ENCODE assay signal across 10 mouse cellular contexts in genomic region chr17:47295315-47296011, GRCm38 (mm10).
A peak's percentile ranks its signal among the peaks of the same experiment; 100 is the strongest.
DNase-seq lines count a peak whose midpoint lies in the region; ATAC-seq and TF ChIP-seq lines count a peak whose summit lies in the region.
"Had no signal": no experiment of that assay in that cellular context is flagged by ENCODE, and none has a peak within 500 bp of the region (broad histone marks: within the 10 kb centered on the region; RNA-seq: fewer than 3 reads in every experiment).

No protein-coding gene starts in this region.

- H3K79me3 ChIP-seq in C2C12 (ENCODE audit: low read depth), result no peaks in the 10 kb centered on the region

- H3K4me1 ChIP-seq in embryonic facial prominence, embryonic 10.5 days, result peaks cover 42% of the 10 kb centered on the region
- H3K4me1 ChIP-seq in intestine, embryonic 15.5 days (replicated peaks), result peaks cover 36% of the 10 kb centered on the region
- H3K4me1 ChIP-seq in liver, embryonic 16.5 days (ENCODE audit: control insufficient read depth, low read depth, low read length), result peaks cover 11% of the 10 kb centered on the region

- H3K4me2 ChIP-seq in intestine, embryonic 15.5 days (replicated peaks), result peak overlapping the region; percentile 24; the same call in 1 of the 2 replicates
- peak overlapping the region; percentile 1; the same call in 1 of the 2 replicates for H3K4me2 ChIP-seq in liver, embryonic 16.5 days (ENCODE audit: low read depth, low read length)
- H3K4me2 ChIP-seq: limb, embryonic 12.5 days had no signal

- H3K36me3 ChIP-seq in C2C12 (ENCODE audit: control insufficient read depth, insufficient read depth), result no peaks in the 10 kb centered on the region
- H3K36me3 ChIP-seq in embryonic facial prominence, embryonic 10.5 days (replicated peaks), result peaks cover 13% of the 10 kb centered on the region
- no peaks in the 10 kb centered on the region for H3K36me3 ChIP-seq in intestine, embryonic 15.5 days
- H3K36me3 ChIP-seq in liver, embryonic 16.5 days (ENCODE audit: control insufficient read depth, insufficient read depth), result no peaks in the 10 kb centered on the region

- TF ChIP-seq CTCF in C2C12 (IDR thresholded peaks at IDR 0.05; ENCODE audit: control insufficient read depth, insufficient read depth, insufficient read length), result no peak

- H3K27ac ChIP-seq in embryonic facial prominence, embryonic 10.5 days (replicated peaks), result peak overlapping the region; percentile 30; the same call in 1 of the 2 replicates
- peak overlapping the region; percentile 77 for H3K27ac ChIP-seq in intestine, embryonic 15.5 days
- H3K27ac ChIP-seq in liver, embryonic 16.5 days (ENCODE audit: low read length), result peak overlapping the region; percentile 26; the same call in 1 of the 2 replicates
- H3K27ac ChIP-seq: limb, embryonic 12.5 days had no signal

- no peaks in the 10 kb centered on the region for H3K27me3 ChIP-seq in C2C12 (ENCODE audit: control insufficient read depth, insufficient read depth, insufficient read length)
- no peaks in the 10 kb centered on the region for H3K27me3 ChIP-seq in embryonic facial prominence, embryonic 10.5 days (replicated peaks; ENCODE audit: low read depth, poor library complexity, severe bottlenecking)
- H3K27me3 ChIP-seq in intestine, embryonic 15.5 days (replicated peaks), result no peaks in the 10 kb centered on the region
- H3K27me3 ChIP-seq in liver, embryonic 16.5 days (ENCODE audit: control insufficient read depth, insufficient read depth, low read depth, low read length), result no peaks in the 10 kb centered on the region
- H3K27me3 ChIP-seq: limb, embryonic 12.5 days had no signal

- no peak overlapping the region for H3K4me3 ChIP-seq in C2C12 (ENCODE audit: insufficient read depth, poor library complexity, severe bottlenecking)
- H3K4me3 ChIP-seq in embryonic facial prominence, embryonic 10.5 days, result no peak overlapping the region
- H3K4me3 ChIP-seq in intestine, embryonic 15.5 days (replicated peaks), result no peak overlapping the region
- H3K4me3 ChIP-seq in liver, embryonic 16.5 days (ENCODE audit: low read depth, low read length), result no peak overlapping the region
- H3K4me3 ChIP-seq: limb, embryonic 12.5 days had no signal

- ATAC-seq in intestine, embryonic 15.5 days, result 0 out of 2 replicates have a peak, but pooled peaks have one; percentile 31
- ATAC-seq in liver, embryonic 16.5 days (ENCODE audit: low read depth), result peak; percentile 65
- ATAC-seq in activated CD4-positive, CD25-positive, alpha-beta regulatory T cell, adult 4 months, result no peak

- WGBS in embryonic facial prominence, embryonic 10.5 days, result 73% methylated on average over 17 of the region's 17 CpGs
- WGBS in intestine, embryonic 15.5 days, result 37% methylated on average over 17 of the region's 17 CpGs
- WGBS in liver, embryonic 16.5 days (ENCODE audit: insufficient replicate concordance), result 16% methylated on average over 17 of the region's 17 CpGs

- no peaks in the 10 kb centered on the region for H3K9me3 ChIP-seq in embryonic facial prominence, embryonic 10.5 days
- no peaks in the 10 kb centered on the region for H3K9me3 ChIP-seq in intestine, embryonic 15.5 days
- no peaks in the 10 kb centered on the region for H3K9me3 ChIP-seq in liver, embryonic 16.5 days (replicated peaks; ENCODE audit: control insufficient read depth, low read length)
- H3K9me3 ChIP-seq: limb, embryonic 12.5 days had no signal

- DNase-seq in embryonic facial prominence, embryonic 10.5 days (ENCODE audit: low spot score), result no peak
- DNase-seq in retina, embryonic 14.5 days (ENCODE audit: low spot score), result no peak
- no peak for DNase-seq in spleen, postnatal 14 days (ENCODE audit: low spot score in 2 of 2)
- DNase-seq in cerebellum, adult 11-12 months, result no peak
- DNase-seq: thymus, postnatal 25 days had no signal

- H3ac ChIP-seq in C2C12 (ENCODE audit: control insufficient read depth, insufficient read length, low read depth), result no peak overlapping the region

- H3K9ac ChIP-seq in intestine, embryonic 15.5 days, result peak overlapping the region; percentile 28; the same call in 1 of the 2 replicates
- H3K9ac ChIP-seq in liver, embryonic 16.5 days (ENCODE audit: low read depth, low read length), result no peak overlapping the region
- H3K9ac ChIP-seq: limb, embryonic 12.5 days had no signal

- peaks cover 5% of the 10 kb centered on the region for H3K79me2 ChIP-seq in C2C12 (ENCODE audit: control insufficient read depth, insufficient read depth)

TF ChIP-seq in C2C12, 6 proteins besides CTCF, POLR2A, EP300 and RAD21:
- peak; percentile 23 for TF ChIP-seq MAX (IDR thresholded peaks at IDR 0.05)
- TF ChIP-seq MYOG (IDR thresholded peaks at IDR 0.05; ENCODE audit: control insufficient read depth, extremely low read depth, insufficient read length), result no peak
- TF ChIP-seq USF1 (IDR thresholded peaks at IDR 0.05; ENCODE audit: low read depth), result peak; percentile 84
- no peak for TF ChIP-seq CEBPB (IDR thresholded peaks at IDR 0.05; ENCODE audit: low read depth)
- peak; percentile 25 for TF ChIP-seq MYOD1 (IDR thresholded peaks at IDR 0.05; ENCODE audit: control insufficient read depth, insufficient read length, low read depth)
- TF ChIP-seq FOSL1 (IDR thresholded peaks at IDR 0.05; ENCODE audit: insufficient read depth, low read length, poor library complexity, severe bottlenecking), result no peak

Comparison
In these comparisons a context has a peak if more than half of its experiments do, and no peak if none do; other contexts are left out.
1. H3K27ac ChIP-seq: peak in every context shown above with its lines; median percentile 77 in intestine, embryonic 15.5 days; 30 in embryonic facial prominence, embryonic 10.5 days; 26 in liver, embryonic 16.5 days.